Mouse (Mus musculus) CH12.LX (cell line): Measurements from ENCODE around the gene Celf2. TPM values are rescaled to one million over a fixed set of nuclear protein-coding genes. Genes with fewer than 3 reads are reported as not detected.

ENCODE experiments used
- DNase-seq: peaks from one replicate; pipeline ENCODE4 v3.0.0-alpha.2; 2013; ENCODE audit errors: extremely low read depth
- H3K27ac ChIP-seq: 2 replicates; pipeline ENCODE4 v1.5.1; 2012; ENCODE audit warnings: low read depth, mild to moderate bottlenecking, control low read depth, moderate library complexity; ENCODE audit not compliant: insufficient read depth
- H3K27me3 ChIP-seq: replicated peaks from 2 replicates; pipeline ENCODE3; 2012; ENCODE audit warnings: inconsistent platforms
- H3K36me3 ChIP-seq, 2 experiments: replicated peaks in 1 of 2; 2 replicates each; pipeline versions ENCODE3 to v1.6.1; 2012; ENCODE audit warnings: inconsistent platforms in 1 of 2, low read length in 1 of 2, mild to moderate bottlenecking in 1 of 2, mixed read lengths in 1 of 2, moderate library complexity in 1 of 2; ENCODE audit not compliant: control insufficient read depth in 1 of 2, insufficient read depth in 1 of 2
- H3K4me1 ChIP-seq, 2 experiments: 2 replicates each; pipeline ENCODE4 v1.6.1; 2012; ENCODE audit warnings: inconsistent platforms in 1 of 2, moderate library complexity in 1 of 2; ENCODE audit not compliant: insufficient read depth in 2 of 2, control insufficient read depth in 1 of 2
- H3K4me2 ChIP-seq: 2 replicates; pipeline ENCODE4 v1.6.1; 2012; ENCODE audit warnings: low read depth, mild to moderate bottlenecking, control low read depth; ENCODE audit not compliant: poor library complexity, insufficient read depth, severe bottlenecking
- H3K4me3 ChIP-seq, 3 experiments: fragments of 150-350 bp in 1 of 3; sonication (generic) in 1 of 3; replicated peaks in 1 of 3; 2 replicates each; pipeline versions ENCODE3 to v1.5.1; 2011 to 2012; ENCODE audit warnings: low read depth in 2 of 3, low read length in 2 of 3, mild to moderate bottlenecking in 2 of 3, moderate library complexity in 2 of 3, control low read depth in 1 of 3, improper control_type of control experiment in 1 of 3, inconsistent platforms in 1 of 3, mixed read lengths in 1 of 3; ENCODE audit not compliant: poor library complexity in 1 of 3
- H3K79me2 ChIP-seq: replicated peaks from 2 replicates; pipeline ENCODE4 v1.6.1; 2012; ENCODE audit warnings: mild to moderate bottlenecking, moderate library complexity; ENCODE audit not compliant: control insufficient read depth, poor library complexity, insufficient read depth, severe bottlenecking; ENCODE audit errors: extremely low read depth
- H3K9ac ChIP-seq: 2 replicates; pipeline ENCODE4 v1.6.1; 2012; ENCODE audit warnings: low read depth, mild to moderate bottlenecking, control low read depth, moderate library complexity; ENCODE audit not compliant: insufficient read depth
- H3K9me3 ChIP-seq: replicated peaks from 2 replicates; pipeline ENCODE3; 2012; ENCODE audit warnings: low read length, inconsistent platforms, mixed read lengths
- CHD1 ChIP-seq: IDR thresholded peaks from 2 replicates; pipeline ENCODE4 v1.6.1; 2012; ENCODE audit warnings: low read depth, low read length, improper control_type of control experiment, inconsistent platforms
- CHD2 ChIP-seq: IDR thresholded peaks from 2 replicates; pipeline ENCODE4 v1.6.1; 2011; ENCODE audit warnings: low read length, improper control_type of control experiment
- CTCF ChIP-seq, 2 experiments: IDR thresholded peaks in 1 of 2; conservative IDR thresholded peaks in 1 of 2; 2 replicates each; pipeline ENCODE4 v1.5.1; 2011 to 2012; ENCODE audit warnings: low read depth in 2 of 2, low read length in 2 of 2, improper control_type of control experiment in 1 of 2, inconsistent platforms in 1 of 2, mild to moderate bottlenecking in 1 of 2, moderate library complexity in 1 of 2
- ELF1 ChIP-seq: IDR thresholded peaks from 2 replicates; pipeline ENCODE4 v1.6.1; 2014; ENCODE audit warnings: low read depth, mild to moderate bottlenecking, inconsistent platforms, low read length, improper control_type of control experiment
- GABPA ChIP-seq: IDR thresholded peaks from 2 replicates; pipeline ENCODE4 v1.6.1; 2012; ENCODE audit warnings: low read depth, low read length, improper control_type of control experiment, inconsistent platforms; ENCODE audit not compliant: insufficient replicate concordance
- HCFC1 ChIP-seq: IDR thresholded peaks from 2 replicates; pipeline ENCODE4 v1.6.1; 2012; ENCODE audit warnings: low read depth, mild to moderate bottlenecking, inconsistent platforms, low read length, improper control_type of control experiment
- JUND ChIP-seq: conservative IDR thresholded peaks from 2 replicates; pipeline ENCODE4 v1.6.1; 2011; ENCODE audit warnings: low read depth, low read length, improper control_type of control experiment
- KAT2A ChIP-seq: IDR thresholded peaks from 2 replicates; pipeline ENCODE4 v1.6.1; 2012; ENCODE audit warnings: low read length, improper control_type of control experiment, inconsistent platforms; ENCODE audit not compliant: insufficient replicate concordance
- MAFK ChIP-seq: IDR thresholded peaks from 2 replicates; pipeline ENCODE4 v1.6.1; 2011; ENCODE audit warnings: low read length, improper control_type of control experiment; ENCODE audit not compliant: insufficient replicate concordance
- MAX ChIP-seq: IDR thresholded peaks from 2 replicates; pipeline ENCODE4 v1.6.1; 2011; ENCODE audit warnings: low read length, improper control_type of control experiment
- MEF2A ChIP-seq: IDR thresholded peaks from 2 replicates; pipeline ENCODE4 v1.6.1; 2014; ENCODE audit warnings: low read depth, mild to moderate bottlenecking, inconsistent platforms, low read length, improper control_type of control experiment, borderline replicate concordance
- MXI1 ChIP-seq: IDR thresholded peaks from 2 replicates; pipeline ENCODE4 v1.6.1; 2011; ENCODE audit warnings: mild to moderate bottlenecking, low read depth, low read length, improper control_type of control experiment
- MYC ChIP-seq: IDR thresholded peaks from 2 replicates; pipeline ENCODE4 v1.6.1; 2011; ENCODE audit warnings: low read depth, mild to moderate bottlenecking, improper control_type of control experiment, low read length
- NELFE ChIP-seq: IDR thresholded peaks from 2 replicates; pipeline ENCODE4 v1.6.1; 2011; ENCODE audit warnings: low read depth, low read length, improper control_type of control experiment
- NRF1 ChIP-seq: IDR thresholded peaks from 2 replicates; pipeline ENCODE4 v1.6.1; 2014; ENCODE audit warnings: low read depth, mild to moderate bottlenecking, inconsistent platforms, low read length, improper control_type of control experiment, moderate library complexity
- PAX5 ChIP-seq: IDR thresholded peaks from 2 replicates; pipeline ENCODE4 v1.6.1; 2012; ENCODE audit warnings: low read length, inconsistent platforms, mixed read lengths
- POLR2A ChIP-seq: IDR thresholded peaks from 2 replicates; pipeline ENCODE4 v1.6.1; 2011; ENCODE audit warnings: low read depth, mild to moderate bottlenecking, improper control_type of control experiment, low read length
- POLR2AphosphoS2 ChIP-seq: IDR thresholded peaks from 2 replicates; pipeline ENCODE4 v1.6.1; 2011; ENCODE audit warnings: low read depth, low read length, improper control_type of control experiment
- RCOR1 ChIP-seq: conservative IDR thresholded peaks from 2 replicates; pipeline ENCODE4 v1.6.1; 2012; ENCODE audit warnings: low read depth, mild to moderate bottlenecking, inconsistent platforms, low read length, improper control_type of control experiment
- SIN3A ChIP-seq: IDR thresholded peaks from 2 replicates; pipeline ENCODE4 v1.6.1; 2012; ENCODE audit warnings: low read length, improper control_type of control experiment, inconsistent platforms
- SMC3 ChIP-seq: IDR thresholded peaks from 2 replicates; pipeline ENCODE4 v1.6.1; 2011; ENCODE audit warnings: low read depth, low read length, improper control_type of control experiment
- TBP ChIP-seq: conservative IDR thresholded peaks from 2 replicates; pipeline ENCODE4 v1.6.1; 2011; ENCODE audit warnings: low read depth, low read length, improper control_type of control experiment
- TCF12 ChIP-seq: IDR thresholded peaks from 2 replicates; pipeline ENCODE4 v1.6.1; 2014; ENCODE audit warnings: low read depth, mild to moderate bottlenecking, inconsistent platforms, low read length, improper control_type of control experiment
- UBTF ChIP-seq: IDR thresholded peaks from 2 replicates; pipeline ENCODE4 v1.6.1; 2012; ENCODE audit warnings: low read depth, mild to moderate bottlenecking, inconsistent platforms, low read length, improper control_type of control experiment, moderate library complexity
- USF1 ChIP-seq: IDR thresholded peaks from 2 replicates; pipeline ENCODE4 v1.6.1; 2014; ENCODE audit warnings: low read depth, mild to moderate bottlenecking, inconsistent platforms, low read length, improper control_type of control experiment
- USF2 ChIP-seq: conservative IDR thresholded peaks from 2 replicates; pipeline ENCODE4 v1.6.1; 2011; ENCODE audit warnings: low read depth, low read length, improper control_type of control experiment
- ZC3H11A ChIP-seq: IDR thresholded peaks from 2 replicates; pipeline ENCODE4 v1.6.1; 2012; ENCODE audit warnings: low read depth, mild to moderate bottlenecking, inconsistent platforms, low read length, improper control_type of control experiment
- ZMIZ1 ChIP-seq: IDR thresholded peaks from 2 replicates; pipeline ENCODE4 v1.6.1; 2012; ENCODE audit warnings: low read depth, mild to moderate bottlenecking, inconsistent platforms, low read length, improper control_type of control experiment
- ZNF384 ChIP-seq: IDR thresholded peaks from 2 replicates; pipeline ENCODE4 v1.6.1; 2012; ENCODE audit warnings: low read depth, low read length, improper control_type of control experiment, inconsistent platforms
- dilution Hi-C: fragments of 300-500 bp; cut with MboI; formaldehyde crosslinking; loops from 2 replicates; pipeline ENCODE4 v1.14.3; 2020; ENCODE audit warnings: low sequenced_read_pairs; ENCODE audit not compliant: extremely low pct_unique_long_range_greater_than_20kb, extremely low pct_ligation_motif_present
- in situ Hi-C: fragments of 300-500 bp; cut with MboI; formaldehyde crosslinking; loops from 3 replicates; pipeline ENCODE4 v1.14.3; 2019; ENCODE audit warnings: low sequenced_read_pairs, low pct_ligation_motif_present, low pct_unique_long_range_greater_than_20kb, mixed read lengths
- polyA plus RNA-seq: library from polyadenylated mRNA; unstranded; fragments of >175 nt; gene quantifications from 2 replicates; pipeline ENCODE4 v1.2.1, GENCODE M21; 2012; ENCODE audit warnings: low read depth; ENCODE audit not compliant: insufficient read length
- total RNA-seq, 2 experiments: library from RNA; depleted of rRNA; stranded (reverse); fragments of 300-350 nt in 1 of 2; fragments of >200 nt in 1 of 2; gene quantifications; 2 replicates each; pipeline ENCODE4 v1.2.3; 2012 to 2014

Celf2 gene
- total and polyA plus RNA-seq, 3 experiments = 51.0 to 143 (median 103) TPM

DNA sequence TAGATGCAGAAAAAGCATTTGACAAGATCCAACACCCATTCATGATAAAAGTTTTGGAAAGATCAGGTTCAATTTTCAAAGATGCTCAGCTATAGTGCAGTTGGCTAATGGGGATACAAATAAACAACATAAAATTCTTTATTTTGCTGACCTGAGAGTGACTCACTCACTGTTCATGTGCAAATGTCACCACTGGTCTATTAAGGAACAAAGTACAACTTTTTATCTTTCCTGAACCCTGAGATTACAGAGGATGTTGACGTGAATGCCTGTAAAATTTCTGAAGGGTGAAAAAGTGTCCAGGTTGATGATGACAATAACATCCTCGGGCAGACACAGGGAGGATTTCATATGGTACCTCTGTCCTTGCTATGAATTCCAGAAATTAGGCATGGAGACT is 24.4 kb downstream of the Celf2 start:
- Histone ChIP-seq H3K27me3 (no peaks in the 10 kb centered on the region), H3K9ac (no peak overlapping the region), H3K9me3 (no peaks in the 10 kb centered on the region), H3K4me3 (no peak overlapping the region), H3K27ac (no peak overlapping the region), H3K36me3 (no peaks in the 10 kb centered on the region), H3K79me2 (no peaks in the 10 kb centered on the region), H3K4me2 (no peak overlapping the region), H3K4me1 (no peaks in the 10 kb centered on the region)
- in situ Hi-C loops = no loop called here
- DNase-seq = no peak
- dilution Hi-C loops = no loop called here
- no peak for TF ChIP-seq USF2
- no peak for TF ChIP-seq SIN3A
- TF ChIP-seq NELFE = no peak
- TF ChIP-seq MXI1 = no peak
- no peak for TF ChIP-seq ZNF384
- TF ChIP-seq ZC3H11A = no peak
- no peak for TF ChIP-seq NRF1
- no peak for TF ChIP-seq ELF1
- TF ChIP-seq PAX5 = no peak
- TF ChIP-seq POLR2AphosphoS2 = no peak
- no peak for TF ChIP-seq RCOR1
- TF ChIP-seq ZMIZ1 = no peak
- no peak for TF ChIP-seq HCFC1
- TF ChIP-seq TBP = no peak
- TF ChIP-seq UBTF = no peak
- TF ChIP-seq MEF2A = no peak
- no peak for TF ChIP-seq SMC3
- TF ChIP-seq CTCF (conservative IDR thresholded peaks at IDR 0.05 in 1 of 2, IDR thresholded peaks at IDR 0.05 in 1 of 2; ENCODE audit: low read depth in 2 of 2, low read length in 2 of 2) = no peak
- TF ChIP-seq CHD1 = no peak

DNA sequence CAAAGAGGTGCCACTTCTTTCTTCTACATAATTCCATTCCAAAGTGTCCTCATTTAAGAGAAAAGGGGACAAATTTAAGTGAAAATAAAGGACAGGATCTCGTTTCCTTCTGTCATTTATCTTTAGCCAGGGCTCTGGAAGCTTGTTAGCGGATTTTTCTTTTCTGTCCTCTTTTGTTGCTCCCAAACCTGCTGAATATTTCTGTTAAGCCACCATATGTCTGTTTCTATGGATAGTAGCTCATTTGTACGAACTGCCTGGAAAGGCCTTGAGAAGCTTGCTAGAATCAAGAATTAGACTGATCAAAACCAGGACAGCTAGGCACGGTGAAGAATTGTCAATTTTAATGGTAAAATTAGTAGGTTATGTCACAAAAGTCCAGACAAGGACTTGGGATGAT is 27.3 kb downstream of the Celf2 start:
- in situ Hi-C loops (no loop called here), dilution Hi-C loops (no loop called here)
- Histone ChIP-seq H3K4me2 (no peak overlapping the region), H3K79me2 (no peaks in the 10 kb centered on the region), H3K9me3 (no peaks in the 10 kb centered on the region), H3K27me3 (no peaks in the 10 kb centered on the region), H3K9ac (no peak overlapping the region), H3K36me3 (no peaks in the 10 kb centered on the region), H3K27ac (no peak overlapping the region), H3K4me1 (no peaks in the 10 kb centered on the region), H3K4me3 (no peak overlapping the region)
- TF ChIP-seq GABPA (no peak), MXI1 (no peak), MAFK (no peak), TCF12 (no peak), MYC (no peak), CTCF (conservative IDR thresholded peaks at IDR 0.05 in 1 of 2, IDR thresholded peaks at IDR 0.05 in 1 of 2; ENCODE audit: low read depth in 2 of 2, low read length in 2 of 2) (no peak), CHD2 (no peak), NELFE (no peak), MAX (no peak), POLR2A (no peak), KAT2A (no peak), USF2 (no peak), JUND (no peak), USF1 (no peak)
- no peak for DNase-seq
